Mouse (Mus musculus) ES-Bruce4 (cell line): Measurements from ENCODE around the gene Hist1h3b. TPM values are rescaled to one million over a fixed set of nuclear protein-coding genes. Genes with fewer than 3 reads are reported as not detected.
"Not testable (repeated sequence)": the region's sequence is repeated elsewhere in the genome, so short reads cannot be mapped to it uniquely, and the experiment has no call there.

Source experiments
- H3K27ac ChIP-seq: 2 replicates; pipeline ENCODE4 v1.5.1; 2012; ENCODE audit warnings: low read length, inconsistent platforms; ENCODE audit not compliant: insufficient read depth
- H3K27me3 ChIP-seq: 2 replicates; pipeline ENCODE4 v1.6.1; 2012; ENCODE audit warnings: mild to moderate bottlenecking, low read length, inconsistent platforms; ENCODE audit not compliant: control insufficient read depth, poor library complexity, insufficient read depth, severe bottlenecking
- H3K36me3 ChIP-seq: 2 replicates; pipeline ENCODE4 v1.6.1; 2012; ENCODE audit warnings: inconsistent platforms, mild to moderate bottlenecking, low read length, moderate library complexity; ENCODE audit not compliant: control insufficient read depth, poor library complexity, insufficient read depth, severe bottlenecking
- H3K4me1 ChIP-seq: one replicate; pipeline ENCODE4 v1.8.1; 2011; ENCODE audit warnings: low read length; ENCODE audit not compliant: control insufficient read depth, insufficient read depth
- H3K4me3 ChIP-seq: 2 replicates; pipeline ENCODE4 v1.5.1; 2011; ENCODE audit warnings: low read depth, mild to moderate bottlenecking, low read length
- H3K9ac ChIP-seq: 2 replicates; pipeline ENCODE4 v1.6.1; 2012; ENCODE audit warnings: low read depth, mild to moderate bottlenecking, inconsistent platforms; ENCODE audit not compliant: poor library complexity, severe bottlenecking
- H3K9me3 ChIP-seq: replicated peaks from 2 replicates; pipeline ENCODE4 v1.6.1; 2012; ENCODE audit warnings: mild to moderate bottlenecking, low read length, inconsistent platforms; ENCODE audit not compliant: control insufficient read depth, poor library complexity, insufficient read depth, severe bottlenecking
- CTCF ChIP-seq: IDR thresholded peaks from one replicate; pipeline ENCODE4 v1.8.1; 2011; ENCODE audit warnings: low read depth, low read length
- EP300 ChIP-seq: IDR thresholded peaks from 2 replicates; pipeline ENCODE4 v1.6.1; 2011; ENCODE audit warnings: low read depth, low read length; ENCODE audit not compliant: insufficient read depth
- POLR2A ChIP-seq: IDR thresholded peaks from one replicate; pipeline ENCODE4 v1.8.1; 2011; ENCODE audit warnings: low read length; ENCODE audit not compliant: insufficient read depth
- polyA plus RNA-seq: library from polyadenylated mRNA; stranded (reverse); fragments of >200 nt; gene quantifications from 2 replicates; pipeline ENCODE4 v1.2.4, GENCODE M21; 2011; ENCODE audit warnings: low read depth; ENCODE audit not compliant: missing spikeins, insufficient read depth, insufficient read length

Gene Hist1h3b
- polyA plus RNA-seq, 1 experiment = 9.4 TPM

GRCm38 (mm10) chr13:23750839-23751477 lies 1.1 kb upstream of the Hist1h3b start, which contains the start of gene Hist1h2ab:
Gene Hist1h2ab, plus strand, starts transcription at chr13:23751126.
- TF ChIP-seq POLR2A = peak; percentile 80
- 0 out of 2 replicates have a peak, but pooled peaks have one; percentile 31 for TF ChIP-seq EP300
- not testable (repeated sequence) for H3K27me3 ChIP-seq, H3K4me1 ChIP-seq, H3K9me3 ChIP-seq, H3K36me3 ChIP-seq
- peak within 1 kb of the TSS; percentile 95 for H3K27ac ChIP-seq
- peak within 1 kb of the TSS; percentile 68 for H3K4me3 ChIP-seq
- peak within 1 kb of the TSS; percentile 91 for H3K9ac ChIP-seq

GRCm38 (mm10) chr13:23751478-23751956 lies 550 bp upstream of the Hist1h3b start:
- Histone ChIP-seq H3K4me3 (peak overlapping the region; percentile 68), H3K9ac (peak overlapping the region; percentile 91), H3K27ac (peak overlapping the region; percentile 95), H3K4me1 (peaks cover 2% of the 10 kb centered on the region), H3K9me3 (no peaks in the 10 kb centered on the region), H3K27me3 (no peaks in the 10 kb centered on the region), H3K36me3 (no peaks in the 10 kb centered on the region)
- TF ChIP-seq EP300 (no peak), POLR2A (no peak), CTCF (no peak)

- TF ChIP-seq EP300 = no peak
- TF ChIP-seq CTCF = no peak
- TF ChIP-seq POLR2A = no peak
- H3K36me3 ChIP-seq = no peaks in the 10 kb centered on the region
- peaks cover 2% of the 10 kb centered on the region for H3K4me1 ChIP-seq
- no peaks in the 10 kb centered on the region for H3K9me3 ChIP-seq
- peak overlapping the region; percentile 81 for H3K4me3 ChIP-seq
- peak overlapping the region; percentile 96 for H3K9ac ChIP-seq
- H3K27me3 ChIP-seq = no peaks in the 10 kb centered on the region
- H3K27ac ChIP-seq = peak overlapping the region; percentile 85
Observed at GRCm38 (mm10) chr13:23752742-23753172, 690 bp downstream of the Hist1h3b start.

GRCm38 (mm10) chr13:23753314-23754078 lies 1.4 kb downstream of the Hist1h3b start:
- Histone ChIP-seq H3K9ac (peak overlapping the region; percentile 96), H3K4me1 (peaks cover under 1% of the 10 kb centered on the region), H3K27ac (no peak overlapping the region; the same call in 1 of the 2 replicates), H3K36me3 (no peaks in the 10 kb centered on the region), H3K27me3 (no peaks in the 10 kb centered on the region), H3K9me3 (no peaks in the 10 kb centered on the region), H3K4me3 (no peak overlapping the region)
- TF ChIP-seq EP300 (no peak), CTCF (no peak), POLR2A (no peak)

- Histone ChIP-seq H3K27ac (no peak overlapping the region), H3K9ac (no peak overlapping the region)
Observed at GRCm38 (mm10) chr13:23755000-23755399, 2.9 kb downstream of the Hist1h3b start.

More at GRCm38 (mm10) chr13:23755000-23755399, 2.9 kb downstream of the Hist1h3b start:
- Histone ChIP-seq H3K36me3 (no peaks in the 10 kb centered on the region), H3K4me3 (no peak overlapping the region), H3K4me1 (no peaks in the 10 kb centered on the region), H3K27me3 (no peaks in the 10 kb centered on the region), H3K9me3 (no peaks in the 10 kb centered on the region)
- TF ChIP-seq CTCF (no peak), EP300 (no peak), POLR2A (no peak)
